In genomic region chr13:23425505-23425904, GRCm38 (mm10) we compare ENCODE assay signal across 8 mouse cellular contexts. TPM values are rescaled to one million over a fixed set of nuclear protein-coding genes. Genes with fewer than 3 reads are reported as not detected.
A peak's percentile ranks its signal among the peaks of the same experiment; 100 is the strongest.
DNase-seq lines count a peak whose midpoint lies in the region; ATAC-seq lines count a peak whose summit lies in the region.

No protein-coding gene starts in this region.

- peak; percentile 95 for DNase-seq in MN1 (ENCODE audit: low spot score)
- peak; percentile 96 for DNase-seq in embryo, embryonic 10.5 days (ENCODE audit: low spot score)
- peak; percentile 39 to 58 for DNase-seq in heart, postnatal 36 days
- DNase-seq in layer of hippocampus, postnatal 10 days (ENCODE audit: low spot score in 2 of 2): peak; percentile 54 to 70
- peak; percentile 88 for DNase-seq in mesoderm, embryonic 11.5 days (ENCODE audit: low read depth, low spot score)
- peak; percentile 84 for DNase-seq in thymus, postnatal 0 days (ENCODE audit: low spot score)

- H3K4me1 ChIP-seq in erythroblast, embryonic 14.5 days (ENCODE audit: control insufficient read depth): peaks cover 70% of the 10 kb centered on the region

- intact Hi-C loops in heart, postnatal 36 days (cut with DNase I): loop anchor here (2.0 to 5.0 kb wide), 2 partner anchors 173 to 317 kb away; no protein-coding TSS in a partner anchor

- H3K9me3 ChIP-seq in erythroblast, embryonic 14.5 days (ENCODE audit: control insufficient read depth, low read length): peaks cover 2% of the 10 kb centered on the region; the same call in 1 of the 2 replicates

- H3K27me3 ChIP-seq in erythroblast, embryonic 14.5 days (ENCODE audit: control insufficient read depth): no peaks in the 10 kb centered on the region

- ATAC-seq in erythroblast, adult 5-6 weeks (replicated peaks; ENCODE audit: low FRiP score, poor library complexity, severe bottlenecking): no peak

- H3K4me3 ChIP-seq in erythroblast, embryonic 14.5 days (replicated peaks): peak overlapping the region; percentile 74

- peaks cover 23% of the 10 kb centered on the region for H3K36me3 ChIP-seq in erythroblast, embryonic 14.5 days (ENCODE audit: control insufficient read depth)

RNA-seq across cellular contexts. Expression of gene Abt1, which starts 1.8 kb away (rescaled TPM):
- polyA plus RNA-seq in erythroblast, embryonic 14.5 days (2012): 0.76 and 0.84 TPM in 2 replicates
- 1.7 and 1.9 TPM in 2 replicates for total RNA-seq in erythroblast, adult 5-6 weeks (2015; ENCODE audit: low replicate concordance)
- 1.4 and 1.7 TPM in 2 replicates for total RNA-seq in erythroblast, adult 5-6 weeks (2017; ENCODE audit: low replicate concordance)
- 1 to 10 TPM; 4.3 TPM for total RNA-seq in heart, postnatal 36 days (2021)
- 1 to 10 TPM; 7.0 to 7.5 TPM for total RNA-seq in layer of hippocampus, postnatal 10 days (2021)
- polyA plus RNA-seq in thymus, postnatal 0 days (2015; fragmentation: Nextera tagmentation; extraction: Ambion mirVana): 13.8 and 15.1 TPM in 2 replicates

RNA-seq across cellular contexts. Expression of gene Btn1a1, which starts 40.2 kb away (rescaled TPM):
- polyA plus RNA-seq in erythroblast, embryonic 14.5 days (2012): 0.15 and 0.16 TPM in 2 replicates
- total RNA-seq in erythroblast, adult 5-6 weeks (2015; ENCODE audit: low replicate concordance): 4.2 and 4.4 TPM in 2 replicates
- total RNA-seq in erythroblast, adult 5-6 weeks (2017; ENCODE audit: low replicate concordance): 6.5 and 15.5 TPM in 2 replicates
- not detected for total RNA-seq in heart, postnatal 36 days (2021)
- not detected for total RNA-seq in layer of hippocampus, postnatal 10 days (2021)
- 0.17 and 0.27 TPM in 2 replicates for polyA plus RNA-seq in thymus, postnatal 0 days (2015; fragmentation: Nextera tagmentation; extraction: Ambion mirVana)

RNA-seq across cellular contexts. Expression of gene Zfp322a, which starts 56.5 kb away (rescaled TPM):
- 0.01 TPM in 2 replicates for polyA plus RNA-seq in erythroblast, embryonic 14.5 days (2012)
- 10.4 and 10.8 TPM in 2 replicates for total RNA-seq in erythroblast, adult 5-6 weeks (2015; ENCODE audit: low replicate concordance)
- total RNA-seq in erythroblast, adult 5-6 weeks (2017; ENCODE audit: low replicate concordance): 10.9 and 11.2 TPM in 2 replicates
- 10 to 100 TPM; 13.6 to 16.5 TPM for total RNA-seq in heart, postnatal 36 days (2021)
- 10 to 100 TPM; 37.0 to 40.8 TPM for total RNA-seq in layer of hippocampus, postnatal 10 days (2021)
- 33.0 and 34.5 TPM in 2 replicates for polyA plus RNA-seq in thymus, postnatal 0 days (2015; fragmentation: Nextera tagmentation; extraction: Ambion mirVana)

Comparison
In these comparisons a context has a peak if more than half of its experiments do, and no peak if none do; other contexts are left out.
1. RNA of gene Btn1a1, which starts 40.2 kb away (total RNA-seq): 4.2 to 15.5 TPM in erythroblast, adult 5-6 weeks; not detected in heart, postnatal 36 days and not detected in layer of hippocampus, postnatal 10 days; every median in the first group is over 4 times any median in the second.
2. Peak in every context shown above with its lines, with median percentiles within 50 percentile points of each other: DNase-seq.